Mouse (Mus musculus): ENCODE measurements at regions not wholly inside any gene's neighbourhood (a gene's known extent, or its start where the extent isn't known, plus 50 kb on each side); places are given as distances from the start of the nearest gene placed in this dataset.

DNA sequence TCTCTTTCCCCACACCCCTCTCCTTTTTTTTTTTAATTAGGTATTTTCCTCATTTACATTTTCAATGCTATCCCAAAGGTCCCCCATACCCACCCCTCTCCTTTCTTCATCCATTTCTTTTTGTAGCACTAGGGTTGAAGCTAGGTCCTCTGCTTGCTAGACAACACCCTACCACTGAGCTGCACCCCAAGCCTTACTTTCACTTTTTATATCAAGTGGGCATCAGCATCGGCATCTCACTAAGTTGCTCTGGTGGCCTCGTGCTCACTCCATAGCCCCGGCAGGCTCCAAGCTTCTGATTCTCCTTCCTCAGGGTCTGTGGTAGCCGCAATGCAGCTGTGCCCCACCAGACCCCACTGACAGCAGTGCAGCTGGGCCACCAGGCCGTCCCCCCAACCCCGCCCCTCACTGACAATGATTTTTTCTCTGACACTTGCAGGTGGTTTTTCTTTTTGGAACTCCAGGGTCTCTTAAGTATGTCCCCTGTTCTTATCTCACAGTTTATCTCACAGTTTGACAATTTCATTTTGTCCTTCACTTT, 77.5 kb downstream of the Nufip1 start:
- DNase-seq (ENCODE audit: low spot score) = no peak

DNA sequence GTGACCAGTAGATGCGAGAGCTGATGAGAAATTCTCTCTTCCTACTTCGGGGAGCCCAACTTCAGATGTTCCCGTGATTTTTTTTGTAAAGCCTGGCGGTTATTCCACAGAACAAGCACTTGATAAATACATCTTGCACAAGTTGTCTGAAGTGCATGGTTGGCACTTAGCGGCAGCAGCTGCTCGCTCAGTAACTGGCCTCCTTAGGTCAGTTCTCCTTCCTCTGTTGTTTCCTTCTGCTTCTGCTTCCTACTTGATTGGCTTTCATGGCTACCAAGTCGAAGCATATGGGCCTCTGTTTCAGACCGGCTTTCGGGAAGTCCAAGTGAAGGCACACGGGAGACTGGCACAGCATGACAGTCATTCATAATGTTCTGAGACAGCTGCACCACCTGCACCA, 84.6 kb downstream of the Nufip1 start:
- DNase-seq (ENCODE audit: low spot score) = no peak

DNA sequence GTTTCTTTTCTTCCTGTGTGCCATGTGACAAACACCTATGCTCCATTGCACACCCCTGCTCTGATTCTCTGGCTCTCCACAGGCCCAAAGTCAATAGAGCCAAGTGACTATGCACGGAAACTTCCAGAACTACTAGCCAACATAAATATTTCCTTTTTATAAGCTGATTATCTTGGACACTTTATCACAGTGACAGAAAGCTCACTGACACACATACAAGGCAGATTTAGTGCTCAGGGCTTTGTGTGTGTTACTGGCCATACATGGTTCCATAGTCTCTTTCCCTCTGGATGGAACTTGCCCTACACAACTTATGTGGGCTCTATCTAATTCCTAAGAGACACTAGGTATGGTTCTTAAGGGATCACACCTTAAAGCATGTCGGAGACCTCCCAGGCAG, 86.7 kb downstream of the Nufip1 start:
- no peak for DNase-seq (ENCODE audit: low spot score)

GRCm38 (mm10) chr14:76198406-76198805, 87.7 kb downstream of the Nufip1 start:
- DNase-seq (ENCODE audit: low spot score) = no peak

GRCm38 (mm10) chr14:76202595-76202994, 91.9 kb downstream of the Nufip1 start:
- DNase-seq (ENCODE audit: low spot score) = no peak

GRCm38 (mm10) chr14:76203135-76203534, 92.4 kb downstream of the Nufip1 start:
- DNase-seq (ENCODE audit: low spot score) = no peak

- DNase-seq (ENCODE audit: low spot score) = no peak
Measured at GRCm38 (mm10) chr14:76216446-76217177, 105.9 kb downstream of the Nufip1 start.

GRCm38 (mm10) chr14:76217178-76217500, 106.4 kb downstream of the Nufip1 start:
- DNase-seq (ENCODE audit: low spot score) = no peak

DNA sequence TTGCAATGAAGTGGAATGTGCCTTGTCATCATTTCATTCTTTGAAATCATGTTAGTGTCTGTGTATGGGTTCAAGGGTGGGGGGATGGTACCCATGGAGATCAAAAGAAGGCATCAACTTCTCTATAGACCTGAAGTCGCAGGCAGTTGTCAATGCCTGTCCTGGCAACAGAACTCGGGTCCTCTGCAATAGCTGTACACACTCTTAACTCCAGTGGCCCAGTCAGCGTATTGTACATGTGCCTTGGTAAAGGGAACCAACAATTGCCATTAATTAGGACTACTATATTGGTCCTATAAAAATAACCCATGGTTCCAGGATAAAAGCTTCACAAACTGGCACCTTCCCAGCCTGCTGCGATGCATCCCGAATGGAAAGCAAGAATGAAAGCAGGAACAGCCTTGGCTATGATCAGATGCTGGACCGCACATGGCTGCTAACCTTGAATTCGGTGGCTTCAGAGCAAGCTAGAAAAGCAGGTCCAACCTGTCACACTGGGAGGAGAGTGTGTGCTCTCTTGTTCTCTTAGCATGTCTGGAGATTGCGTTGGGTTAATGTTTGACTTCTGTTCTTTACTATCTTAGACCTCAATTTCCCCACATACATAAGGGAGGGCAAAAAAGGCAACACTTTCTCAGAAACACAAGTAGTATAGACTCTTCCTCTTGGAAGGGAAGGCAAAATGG, 107.0 kb downstream of the Nufip1 start:
- DNase-seq (ENCODE audit: low spot score) = no peak

DNA sequence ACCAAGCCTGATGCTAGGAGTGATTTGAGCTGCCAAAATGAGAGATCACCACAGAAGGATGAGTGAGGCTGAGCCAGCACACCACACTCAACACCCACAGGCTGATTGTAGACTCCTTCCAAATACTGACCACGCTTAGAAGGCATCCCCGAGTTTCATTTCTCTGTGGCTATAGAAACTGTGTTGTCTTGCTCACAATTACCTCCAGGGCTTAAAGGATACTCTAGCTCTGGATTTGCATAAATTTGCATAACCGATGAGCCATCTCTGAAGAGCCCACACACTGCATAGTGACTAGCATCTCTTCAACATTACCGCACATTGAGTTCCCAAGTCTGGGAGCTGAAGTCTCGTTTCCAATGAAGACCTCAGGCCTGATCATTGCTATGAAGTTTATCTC, 110.3 kb downstream of the Nufip1 start:
- DNase-seq (ENCODE audit: low spot score) = no peak

DNA sequence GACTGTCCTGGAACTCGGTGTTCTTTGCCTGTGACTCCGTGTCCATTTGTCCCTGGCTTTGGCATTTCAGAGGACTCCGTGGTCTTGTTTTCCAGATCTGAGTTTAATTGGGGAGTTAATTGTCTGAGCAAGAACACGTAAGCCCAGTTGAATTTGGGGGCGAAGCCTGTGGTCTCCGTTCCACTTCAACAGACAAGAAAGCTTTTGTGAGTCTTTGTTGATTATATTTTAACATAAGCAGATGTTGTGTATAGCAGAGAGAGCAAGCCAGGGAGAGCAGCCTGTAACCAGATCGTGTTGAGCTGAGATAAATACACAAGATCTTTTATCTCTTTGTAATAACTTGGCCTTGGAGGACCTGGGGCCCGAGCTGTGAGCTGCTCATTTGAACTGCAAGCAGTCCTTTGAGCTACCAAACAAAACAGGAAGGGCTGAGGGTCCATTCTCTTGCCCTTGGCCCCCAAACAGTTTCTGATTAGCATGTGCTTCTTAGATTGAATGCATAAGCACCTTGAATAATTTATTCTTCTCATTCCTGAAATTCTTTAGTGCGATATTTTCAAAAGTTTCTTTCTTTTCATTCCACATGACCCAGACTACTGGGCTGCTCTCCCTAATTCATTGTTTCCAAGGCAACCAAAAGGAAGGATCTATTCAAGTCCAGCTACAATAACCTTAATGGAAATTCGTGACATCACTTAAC, 111.1 kb downstream of the Nufip1 start:
- peak; percentile 63 for DNase-seq (ENCODE audit: low spot score)

DNA sequence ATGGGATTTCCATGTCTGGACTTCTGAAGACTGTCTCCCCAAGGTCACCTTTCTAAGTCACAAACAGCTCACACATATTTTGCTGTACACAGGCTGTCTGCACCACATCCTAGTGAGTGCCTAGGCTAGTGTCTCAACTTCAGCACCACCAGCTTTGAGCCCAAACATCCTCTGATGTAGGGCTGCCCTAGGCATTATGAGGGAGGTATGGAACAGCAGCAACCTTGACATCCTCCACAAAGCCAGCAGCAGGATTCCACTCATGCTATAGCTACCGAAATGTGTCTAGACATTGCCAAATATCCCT, 111.6 kb downstream of the Nufip1 start:
- no peak for DNase-seq (ENCODE audit: low spot score)

- no peak for DNase-seq (ENCODE audit: low spot score)
Measured at GRCm38 (mm10) chr14:76223036-76223650, 112.5 kb downstream of the Nufip1 start.

DNA sequence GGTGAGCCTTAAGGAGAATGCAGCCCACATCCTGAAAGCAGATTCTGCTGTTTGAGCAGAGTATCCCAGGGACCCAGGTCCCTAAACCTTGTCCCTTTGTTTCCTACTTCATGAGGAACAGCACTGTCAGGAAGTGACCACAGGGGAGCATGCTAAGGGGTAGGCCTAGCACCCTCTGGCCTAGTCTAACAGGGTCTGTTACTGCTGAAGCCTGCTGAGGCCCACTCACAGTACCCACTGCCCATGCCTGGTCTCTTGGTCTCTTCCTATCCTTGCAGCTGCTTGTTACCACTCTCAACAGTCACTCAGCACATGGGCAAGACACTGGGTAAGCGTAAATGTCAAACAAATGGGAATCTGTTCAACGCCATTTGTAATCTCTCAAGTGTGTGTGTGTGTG, 113.2 kb downstream of the Nufip1 start:
- no peak for DNase-seq (ENCODE audit: low spot score)

DNA sequence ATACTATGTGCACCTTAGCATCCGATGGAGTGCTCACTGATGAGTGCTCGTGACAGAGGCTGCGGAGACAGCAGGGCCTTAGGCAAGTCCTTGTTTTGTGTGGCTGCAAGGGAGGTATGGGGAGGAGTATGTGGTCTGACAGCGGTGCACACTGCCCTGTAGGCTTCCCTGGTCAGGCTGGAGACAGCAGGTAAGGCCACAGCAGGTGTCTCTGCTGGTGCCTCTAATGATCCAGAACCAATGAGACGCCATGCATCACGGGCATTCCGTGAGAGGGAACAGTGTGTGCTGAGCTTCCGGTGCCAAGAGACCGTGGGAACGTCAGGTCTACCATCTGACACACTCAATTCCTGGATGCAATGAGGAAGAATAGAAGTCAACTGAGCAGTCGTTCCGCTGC, 114.8 kb downstream of the Nufip1 start:
- no peak for DNase-seq (ENCODE audit: low spot score)

DNA sequence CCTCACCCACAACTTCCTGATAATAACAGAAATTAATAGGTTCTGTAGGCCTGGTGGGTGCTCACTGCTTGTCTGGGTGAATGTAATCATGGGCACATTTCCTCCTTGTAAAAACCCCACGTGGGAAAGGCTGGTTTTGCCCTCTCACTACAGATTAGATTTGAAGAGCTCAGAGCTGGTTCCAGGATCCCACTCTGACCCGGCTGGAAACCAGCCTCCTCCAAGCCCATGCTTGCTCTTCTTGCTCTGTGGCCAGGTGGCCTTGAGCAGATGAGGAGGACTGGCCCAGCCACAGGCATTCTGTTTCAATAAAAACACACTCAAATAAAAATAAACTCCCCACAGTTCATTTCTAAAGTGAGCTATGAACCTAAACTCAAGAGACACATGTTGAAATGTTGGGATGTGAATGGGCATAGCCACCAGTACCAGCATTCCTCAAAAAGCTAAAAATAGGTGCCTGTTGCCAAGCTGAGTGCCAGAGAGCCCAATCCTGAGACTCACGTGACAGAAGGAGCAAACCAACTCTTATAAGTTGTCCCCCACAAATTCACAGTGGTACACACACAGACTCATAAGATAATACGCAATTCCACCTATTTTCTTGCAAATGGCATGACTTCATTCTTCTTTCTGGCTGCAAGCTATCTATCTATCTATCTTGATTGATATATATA, 116.1 kb downstream of the Nufip1 start:
- peak; percentile 55 for DNase-seq (ENCODE audit: low spot score)

- no peak for DNase-seq (ENCODE audit: low spot score)
Measured at GRCm38 (mm10) chr14:76228968-76229555, 118.4 kb downstream of the Nufip1 start.

DNA sequence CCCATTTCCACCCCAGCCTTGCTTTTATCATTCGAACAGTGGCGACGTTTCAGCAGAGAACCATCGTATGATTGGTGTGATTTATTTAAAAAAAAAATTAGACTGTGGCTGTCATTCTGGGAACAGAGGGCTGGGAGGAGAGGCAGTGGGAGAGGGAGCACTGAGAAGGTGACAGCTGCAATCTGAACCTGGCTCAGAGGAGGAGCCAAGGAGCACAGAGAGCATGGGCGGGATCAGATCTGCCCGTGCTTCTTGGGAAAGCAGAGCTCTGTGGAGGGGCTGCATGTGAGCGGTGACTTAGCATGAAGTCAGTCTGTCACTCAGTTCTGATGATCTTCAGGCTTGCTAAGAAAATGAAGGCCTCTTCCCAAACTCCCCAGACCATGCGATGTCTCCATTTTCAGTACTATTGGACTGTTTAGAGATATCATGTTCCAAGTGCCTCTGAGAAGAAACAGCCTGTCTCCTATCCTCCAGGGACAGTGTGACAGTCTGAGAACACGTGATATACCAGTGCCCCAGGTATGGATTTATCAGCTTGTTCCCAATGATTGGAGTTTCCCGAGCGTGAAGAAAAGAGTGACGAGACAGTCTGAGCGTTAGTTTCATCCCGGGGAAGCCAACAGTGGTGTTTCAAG, 129.3 kb downstream of the Nufip1 start:
- DNase-seq (ENCODE audit: low spot score) = no peak

- DNase-seq (ENCODE audit: low spot score) = no peak
Measured at GRCm38 (mm10) chr14:76243581-76244337, 133.1 kb downstream of the Nufip1 start.

DNA sequence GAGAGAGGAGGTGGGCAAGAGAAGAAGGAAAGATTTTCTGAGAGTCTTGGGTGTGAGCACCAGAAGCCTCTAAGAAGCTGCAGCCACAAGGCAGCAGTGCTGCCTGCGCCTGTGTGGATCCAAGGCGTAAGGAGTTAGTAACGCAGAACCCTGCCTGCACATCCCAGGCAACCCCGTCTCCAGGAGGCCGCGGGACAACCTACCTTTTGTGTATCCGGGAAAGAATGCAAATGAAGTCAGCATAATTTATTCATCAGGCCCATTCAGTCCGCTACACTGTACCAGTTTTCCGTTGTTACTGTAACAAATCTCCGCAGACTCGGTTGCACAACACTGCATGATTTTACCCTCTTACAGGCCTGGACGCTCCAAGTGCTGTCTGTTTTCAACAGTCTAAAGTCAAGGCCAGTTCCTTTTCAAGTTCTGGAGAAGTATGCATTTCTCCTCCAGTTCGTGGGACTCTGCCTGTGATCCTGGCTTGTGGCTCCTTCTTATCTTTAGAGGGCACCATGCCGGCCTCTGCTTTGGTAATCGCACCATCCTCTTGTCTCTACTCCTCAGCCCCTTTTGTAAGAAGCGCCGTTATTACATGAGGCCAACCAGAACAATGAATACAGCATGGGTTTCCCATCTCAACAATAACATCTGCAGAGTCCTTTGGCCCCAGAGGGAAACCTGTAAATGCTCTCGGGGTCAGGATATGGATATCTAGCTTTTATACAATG, 133.8 kb downstream of the Nufip1 start:
- no peak for DNase-seq (ENCODE audit: low spot score)

Measured in ovary, adult 18-20 months (tissue).